Mouse (Mus musculus): ENCODE data around the gene Tspo. TPM values are rescaled to one million over a fixed set of nuclear protein-coding genes. Genes with fewer than 3 reads are reported as not detected.

Gene Tspo
- polyA plus RNA-seq, 1 experiment from 2014 or later = 70.8 TPM

- H3K27ac ChIP-seq (replicated peaks; ENCODE audit: low read depth, low read length) = no peak overlapping the region
- ATAC-seq (ENCODE audit: low read depth) (no peak; the same call in 1 of the 2 replicates), DNase-seq (ENCODE audit: low spot score) (no peak)
- H3K36me3 ChIP-seq (ENCODE audit: control insufficient read depth, insufficient read depth, low read length) = peaks cover 96% of the 10 kb centered on the region
- no peaks in the 10 kb centered on the region for H3K4me1 ChIP-seq (ENCODE audit: control insufficient read depth, insufficient read depth, low read length)
- H3K9me3 ChIP-seq (ENCODE audit: control insufficient read depth, low read length) = no peaks in the 10 kb centered on the region
- WGBS = 63% methylated on average over 7 of the region's 8 CpGs
- no peak overlapping the region for H3K4me2 ChIP-seq (ENCODE audit: low read depth, low read length)
- no peaks in the 10 kb centered on the region for H3K27me3 ChIP-seq (replicated peaks; ENCODE audit: control insufficient read depth, insufficient read depth, low read length)
- H3K4me3 ChIP-seq (ENCODE audit: low read depth, low read length) = no peak overlapping the region
- no peak overlapping the region for H3K9ac ChIP-seq (ENCODE audit: low read depth, low read length)
Measured at GRCm38 (mm10) chr15:83583419-83584156, 20.2 kb downstream of the Tspo start.

- Histone ChIP-seq H3K9me3 (ENCODE audit: control insufficient read depth, low read length) (no peaks in the 10 kb centered on the region), H3K4me1 (ENCODE audit: control insufficient read depth, insufficient read depth, low read length) (no peaks in the 10 kb centered on the region), H3K27me3 (replicated peaks; ENCODE audit: control insufficient read depth, insufficient read depth, low read length) (no peaks in the 10 kb centered on the region), H3K27ac (replicated peaks; ENCODE audit: low read depth, low read length) (no peak overlapping the region), H3K36me3 (ENCODE audit: control insufficient read depth, insufficient read depth, low read length) (peaks cover 89% of the 10 kb centered on the region), H3K4me2 (ENCODE audit: low read depth, low read length) (no peak overlapping the region), H3K9ac (ENCODE audit: low read depth, low read length) (no peak overlapping the region), H3K4me3 (ENCODE audit: low read depth, low read length) (no peak overlapping the region)
- 82% methylated on average over 6 of the region's 6 CpGs for WGBS
- no peak for ATAC-seq (ENCODE audit: low read depth)
- no peak for DNase-seq (ENCODE audit: low spot score)
Measured at GRCm38 (mm10) chr15:83584741-83585220, 21.4 kb downstream of the Tspo start.

- DNase-seq (ENCODE audit: low spot score) (no peak), ATAC-seq (ENCODE audit: low read depth) (no peak)
- Histone ChIP-seq H3K27me3 (replicated peaks; ENCODE audit: control insufficient read depth, insufficient read depth, low read length) (no peaks in the 10 kb centered on the region), H3K36me3 (ENCODE audit: control insufficient read depth, insufficient read depth, low read length) (peaks cover 29% of the 10 kb centered on the region), H3K27ac (replicated peaks; ENCODE audit: low read depth, low read length) (no peak overlapping the region), H3K4me1 (ENCODE audit: control insufficient read depth, insufficient read depth, low read length) (peaks cover 9% of the 10 kb centered on the region), H3K9me3 (ENCODE audit: control insufficient read depth, low read length) (no peaks in the 10 kb centered on the region), H3K4me2 (ENCODE audit: low read depth, low read length) (no peak overlapping the region), H3K9ac (ENCODE audit: low read depth, low read length) (no peak overlapping the region), H3K4me3 (ENCODE audit: low read depth, low read length) (no peak overlapping the region)
- WGBS = 86% methylated on average over 4 of the region's 4 CpGs
Measured at GRCm38 (mm10) chr15:83590841-83591240, 27.4 kb downstream of the Tspo start.

GRCm38 (mm10) chr15:83591758-83592157, 28.4 kb downstream of the Tspo start:
- no peak for ATAC-seq (ENCODE audit: low read depth)
- 68% methylated on average over 5 of the region's 6 CpGs for WGBS
- H3K9ac ChIP-seq (ENCODE audit: low read depth, low read length) = no peak overlapping the region

GRCm38 (mm10) chr15:83592260-83593188, 29.1 kb downstream of the Tspo start:
- Histone ChIP-seq H3K4me2 (ENCODE audit: low read depth, low read length) (no peak overlapping the region), H3K4me1 (ENCODE audit: control insufficient read depth, insufficient read depth, low read length) (peaks cover 9% of the 10 kb centered on the region), H3K9me3 (ENCODE audit: control insufficient read depth, low read length) (no peaks in the 10 kb centered on the region), H3K27me3 (replicated peaks; ENCODE audit: control insufficient read depth, insufficient read depth, low read length) (no peaks in the 10 kb centered on the region), H3K4me3 (ENCODE audit: low read depth, low read length) (no peak overlapping the region), H3K36me3 (ENCODE audit: control insufficient read depth, insufficient read depth, low read length) (peaks cover 12% of the 10 kb centered on the region), H3K27ac (replicated peaks; ENCODE audit: low read depth, low read length) (no peak overlapping the region), H3K9ac (ENCODE audit: low read depth, low read length) (peak overlapping the region; percentile 79; the same call in 1 of the 2 replicates)
- no peak for ATAC-seq (ENCODE audit: low read depth)
- WGBS = 69% methylated on average over 8 of the region's 8 CpGs
- no peak for DNase-seq (ENCODE audit: low spot score)

More at GRCm38 (mm10) chr15:83591758-83592157, 28.4 kb downstream of the Tspo start:
- Histone ChIP-seq H3K36me3 (ENCODE audit: control insufficient read depth, insufficient read depth, low read length) (peaks cover 20% of the 10 kb centered on the region), H3K27me3 (replicated peaks; ENCODE audit: control insufficient read depth, insufficient read depth, low read length) (no peaks in the 10 kb centered on the region), H3K27ac (replicated peaks; ENCODE audit: low read depth, low read length) (no peak overlapping the region), H3K4me1 (ENCODE audit: control insufficient read depth, insufficient read depth, low read length) (peaks cover 9% of the 10 kb centered on the region), H3K4me2 (ENCODE audit: low read depth, low read length) (no peak overlapping the region), H3K9me3 (ENCODE audit: control insufficient read depth, low read length) (no peaks in the 10 kb centered on the region), H3K4me3 (ENCODE audit: low read depth, low read length) (no peak overlapping the region)
- no peak for DNase-seq (ENCODE audit: low spot score)

- Histone ChIP-seq H3K27ac (replicated peaks; ENCODE audit: low read depth, low read length) (no peak overlapping the region), H3K9ac (ENCODE audit: low read depth, low read length) (peak overlapping the region; percentile 79; the same call in 1 of the 2 replicates), H3K36me3 (ENCODE audit: control insufficient read depth, insufficient read depth, low read length) (peaks cover 9% of the 10 kb centered on the region; the same call in 1 of the 2 replicates), H3K4me1 (ENCODE audit: control insufficient read depth, insufficient read depth, low read length) (peaks cover 9% of the 10 kb centered on the region), H3K27me3 (replicated peaks; ENCODE audit: control insufficient read depth, insufficient read depth, low read length) (no peaks in the 10 kb centered on the region), H3K4me3 (ENCODE audit: low read depth, low read length) (0 out of 2 replicates have a peak overlapping the region, but pooled peaks have one; percentile 68), H3K9me3 (ENCODE audit: control insufficient read depth, low read length) (no peaks in the 10 kb centered on the region), H3K4me2 (ENCODE audit: low read depth, low read length) (peak overlapping the region; percentile 72)
- DNase-seq (ENCODE audit: low spot score) = no peak
- ATAC-seq (ENCODE audit: low read depth) = no peak
Measured at GRCm38 (mm10) chr15:83593189-83593585, 29.8 kb downstream of the Tspo start.

GRCm38 (mm10) chr15:83593702-83594512, 30.5 kb downstream of the Tspo start:
- ATAC-seq (ENCODE audit: low read depth) (peak; percentile 66), DNase-seq (ENCODE audit: low spot score) (peak; percentile 55)
- Histone ChIP-seq H3K4me1 (ENCODE audit: control insufficient read depth, insufficient read depth, low read length) (peaks cover 9% of the 10 kb centered on the region), H3K9ac (ENCODE audit: low read depth, low read length) (peak overlapping the region; percentile 79), H3K9me3 (ENCODE audit: control insufficient read depth, low read length) (no peaks in the 10 kb centered on the region), H3K27ac (replicated peaks; ENCODE audit: low read depth, low read length) (no peak overlapping the region), H3K36me3 (ENCODE audit: control insufficient read depth, insufficient read depth, low read length) (peaks cover 2% of the 10 kb centered on the region; the same call in 1 of the 2 replicates), H3K27me3 (replicated peaks; ENCODE audit: control insufficient read depth, insufficient read depth, low read length) (no peaks in the 10 kb centered on the region), H3K4me2 (ENCODE audit: low read depth, low read length) (peak overlapping the region; percentile 72), H3K4me3 (ENCODE audit: low read depth, low read length) (peak overlapping the region; percentile 68)
- 10% methylated on average over 19 of the region's 19 CpGs for WGBS
